Mouse (Mus musculus) heart, postnatal 4 days (tissue): ENCODE data around the gene Proser1. TPM values are rescaled to one million over a fixed set of nuclear protein-coding genes. Genes with fewer than 3 reads are reported as not detected.

Experiments
- DNase-seq: peaks from one replicate; pipeline ENCODE4 v3.0.0; 2021
- total RNA-seq, 2 experiments: library from RNA; stranded (reverse); gene quantifications; 2 replicates each; pipeline ENCODE4 v1.2.3; 2021

Gene Proser1
- total RNA-seq, 2 experiments from 2014 or later: 15.5 to 16.7 TPM

GRCm38 (mm10) chr3:53467356-53467755, 3.9 kb downstream of the Proser1 start:
- no peak for DNase-seq

- no peak for DNase-seq
Measured at GRCm38 (mm10) chr3:53469650-53470049, 6.2 kb downstream of the Proser1 start.

- no peak for DNase-seq
Measured at GRCm38 (mm10) chr3:53472061-53472460, 8.6 kb downstream of the Proser1 start.

- no peak for DNase-seq
Measured at GRCm38 (mm10) chr3:53474179-53474578, 10.7 kb downstream of the Proser1 start.

DNA sequence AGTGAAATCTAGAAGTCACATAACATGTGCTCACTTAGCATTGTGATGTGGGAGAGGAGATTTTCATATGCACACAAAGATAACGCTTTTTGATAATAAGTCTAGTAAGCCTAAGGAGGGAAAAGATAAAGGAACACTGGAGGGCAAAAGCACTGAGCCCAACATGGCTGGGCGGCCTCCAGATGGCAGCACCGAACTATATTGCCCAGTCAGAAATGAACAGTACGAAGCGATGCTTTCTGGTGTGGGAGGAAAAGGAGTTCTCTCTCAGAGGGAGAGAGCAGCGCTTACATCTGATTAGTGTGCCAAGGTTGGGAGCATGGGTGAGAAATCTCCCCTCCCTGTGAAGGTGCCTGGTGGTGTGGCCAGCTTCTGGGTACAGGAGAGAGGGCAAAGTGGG, 12.4 kb downstream of the Proser1 start:
- peak; percentile 59 for DNase-seq

DNA sequence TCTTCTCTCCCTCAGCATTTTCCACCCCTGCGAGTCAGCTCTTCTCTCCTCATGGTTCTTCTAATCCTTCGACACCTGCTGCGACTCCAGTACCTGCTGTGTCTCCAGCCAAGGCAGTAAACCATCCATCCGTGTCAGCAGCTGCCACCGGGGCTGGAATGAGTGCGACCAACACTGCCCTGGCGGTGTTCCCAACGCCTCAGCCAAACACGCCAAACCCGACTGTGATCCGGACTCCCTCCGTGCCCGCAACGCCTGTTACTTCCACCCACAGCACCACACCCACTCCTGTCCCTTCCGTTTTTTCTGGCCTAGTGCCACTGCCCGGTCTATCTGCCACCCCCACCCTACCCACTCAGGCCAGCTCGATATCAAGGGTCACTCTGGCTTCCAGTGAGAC, 14.0 kb downstream of the Proser1 start:
- peak; percentile 24 for DNase-seq

DNA sequence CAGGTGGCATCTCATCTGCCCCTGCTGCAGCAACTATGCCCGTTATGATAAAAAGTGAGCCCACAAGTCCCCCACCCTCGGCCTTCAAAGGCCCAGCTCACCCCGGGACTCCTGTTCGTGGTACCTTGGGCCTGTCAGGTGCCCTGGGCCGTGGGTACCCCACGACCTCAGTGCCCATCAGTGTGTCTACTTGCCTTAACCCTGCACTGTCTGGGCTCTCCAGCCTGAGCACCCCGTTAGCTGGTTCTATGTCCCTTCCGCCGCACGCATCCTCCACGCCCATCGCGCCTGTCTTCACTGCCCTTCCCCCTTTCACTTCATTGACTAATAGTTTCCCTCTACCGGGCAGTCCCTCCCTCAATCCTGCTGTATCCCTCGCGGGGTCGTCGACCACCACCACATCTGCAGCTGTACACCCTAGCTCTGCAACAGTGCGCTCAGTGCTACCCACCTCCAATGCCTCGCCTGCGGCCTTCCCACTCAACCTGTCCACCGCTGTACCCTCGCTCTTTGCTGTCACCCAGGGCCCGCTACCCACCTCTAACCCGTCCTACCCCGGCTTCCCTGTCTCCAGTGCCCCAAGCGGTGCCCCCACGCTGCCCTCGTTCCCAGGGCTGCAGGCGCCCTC, 15.1 kb downstream of the Proser1 start:
- no peak for DNase-seq

GRCm38 (mm10) chr3:53483414-53484059, 20.1 kb downstream of the Proser1 start:
- DNase-seq: no peak

GRCm38 (mm10) chr3:53486561-53486960, 23.1 kb downstream of the Proser1 start:
- DNase-seq: no peak

DNA sequence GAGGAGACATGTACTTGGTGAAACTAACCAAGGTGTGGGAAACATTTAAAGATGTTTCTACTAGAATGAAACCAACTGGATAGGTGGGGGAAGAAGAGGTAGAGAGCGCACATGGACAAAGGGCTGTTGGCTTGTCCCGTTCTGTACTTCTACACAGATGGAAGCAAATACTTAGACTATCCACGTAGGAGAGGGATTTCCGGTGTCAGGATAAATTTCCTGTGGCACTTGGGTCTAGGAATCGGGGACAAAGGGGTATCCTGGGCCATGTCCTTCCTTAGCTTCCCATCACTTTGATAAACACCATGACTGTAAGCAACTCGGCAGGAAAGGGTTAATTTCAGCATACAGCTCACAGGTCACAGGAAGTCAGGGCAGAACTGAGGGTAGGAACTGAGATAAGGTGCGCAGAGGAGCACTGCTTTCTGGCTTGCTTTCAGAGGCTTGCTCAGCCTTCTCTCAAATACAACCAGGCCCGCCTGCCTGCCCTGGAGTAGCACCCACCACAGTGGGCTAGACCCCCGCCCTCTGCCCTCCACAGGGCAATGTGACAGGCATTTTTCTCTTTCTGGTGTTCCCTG, 23.6 kb downstream of the Proser1 start:
- no peak for DNase-seq

DNA sequence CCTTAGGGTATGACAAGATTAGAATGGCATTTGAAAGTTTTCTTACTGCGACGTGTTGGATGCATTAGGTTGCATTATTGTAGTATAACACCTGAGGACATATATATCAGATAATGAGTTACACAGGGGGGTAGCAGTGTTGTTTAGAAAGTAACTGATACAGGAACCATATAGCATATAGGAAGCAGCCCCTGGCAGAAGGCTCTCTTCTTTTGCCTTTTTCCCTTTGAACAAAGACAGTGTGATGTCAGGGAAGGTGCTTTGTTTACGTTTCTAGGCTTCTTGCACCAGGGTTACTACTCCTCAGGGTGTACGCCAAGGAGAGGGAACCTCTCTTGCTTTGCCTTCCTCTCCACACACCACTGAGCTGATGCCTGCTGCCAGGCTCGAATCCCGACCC, 24.9 kb downstream of the Proser1 start, which contains the start of gene Stoml3:
Gene Stoml3 (plus strand): TSS at position 301 of the 400 bp plus-strand sequence.
- no peak for DNase-seq

DNA sequence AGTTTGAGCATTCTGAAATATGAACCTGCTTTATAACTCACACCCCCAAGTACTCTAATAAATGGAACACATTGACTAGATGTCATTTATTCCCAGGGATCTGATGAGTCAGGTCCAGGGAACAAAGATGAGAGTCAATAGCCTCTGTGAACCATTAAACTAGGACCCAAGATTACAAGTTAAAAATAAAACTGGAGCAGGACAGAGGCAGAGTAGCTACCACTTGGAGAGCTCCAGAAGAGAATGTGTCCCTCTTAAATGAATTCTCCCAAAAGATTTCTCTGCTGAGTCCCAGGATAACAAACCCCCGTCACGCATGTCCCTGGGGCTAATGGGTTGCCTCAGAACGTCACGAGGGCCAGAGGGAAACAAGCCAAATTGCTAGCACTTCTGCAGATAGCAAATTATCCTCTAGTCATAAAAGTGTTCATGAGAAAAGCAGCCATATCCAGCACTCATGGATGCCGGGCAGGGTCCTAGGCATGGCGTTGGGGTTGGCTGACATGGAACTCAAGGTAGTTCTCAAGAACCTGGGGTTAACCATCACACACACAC, 35.0 kb downstream of the Proser1 start:
- peak; percentile 25 for DNase-seq

DNA sequence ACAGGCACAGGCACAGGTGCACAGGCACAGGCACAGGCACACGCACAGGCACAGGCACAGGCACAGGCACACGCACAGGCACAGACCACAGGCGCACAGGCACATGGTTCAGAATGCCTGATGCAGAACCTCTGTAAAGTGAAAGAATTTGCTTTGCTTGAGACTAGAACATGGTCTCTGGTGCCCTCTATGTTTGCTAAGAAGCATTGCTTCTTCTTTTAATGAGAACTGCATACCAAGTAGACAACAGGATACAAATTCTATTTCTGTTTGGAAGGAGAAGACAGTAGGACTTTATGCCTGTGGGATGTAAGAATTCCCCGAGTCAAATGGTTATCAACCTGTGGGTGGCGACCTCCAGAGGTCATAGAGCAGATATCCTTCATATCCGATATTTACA, 39.0 kb downstream of the Proser1 start:
- DNase-seq: no peak

DNA sequence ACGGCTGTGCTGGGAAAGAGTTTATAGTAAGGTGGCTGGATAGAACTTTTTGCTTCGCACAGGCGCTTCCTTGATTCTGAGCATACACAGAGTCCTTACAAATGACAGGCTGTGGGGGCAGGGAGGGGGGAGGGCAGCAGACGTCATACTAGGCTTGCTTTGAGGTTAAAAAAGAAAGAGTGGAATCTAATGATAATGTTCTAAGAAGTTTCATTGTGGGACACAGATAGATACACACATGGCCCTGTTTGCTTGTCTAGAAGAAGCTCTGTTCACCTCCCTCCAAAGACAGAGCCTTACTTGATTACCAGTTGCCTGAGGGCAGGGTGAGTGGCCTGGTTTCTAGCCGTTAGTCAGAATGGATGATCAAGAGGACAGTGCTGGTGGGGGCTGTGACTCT, 49.6 kb downstream of the Proser1 start:
- no peak for DNase-seq

DNA sequence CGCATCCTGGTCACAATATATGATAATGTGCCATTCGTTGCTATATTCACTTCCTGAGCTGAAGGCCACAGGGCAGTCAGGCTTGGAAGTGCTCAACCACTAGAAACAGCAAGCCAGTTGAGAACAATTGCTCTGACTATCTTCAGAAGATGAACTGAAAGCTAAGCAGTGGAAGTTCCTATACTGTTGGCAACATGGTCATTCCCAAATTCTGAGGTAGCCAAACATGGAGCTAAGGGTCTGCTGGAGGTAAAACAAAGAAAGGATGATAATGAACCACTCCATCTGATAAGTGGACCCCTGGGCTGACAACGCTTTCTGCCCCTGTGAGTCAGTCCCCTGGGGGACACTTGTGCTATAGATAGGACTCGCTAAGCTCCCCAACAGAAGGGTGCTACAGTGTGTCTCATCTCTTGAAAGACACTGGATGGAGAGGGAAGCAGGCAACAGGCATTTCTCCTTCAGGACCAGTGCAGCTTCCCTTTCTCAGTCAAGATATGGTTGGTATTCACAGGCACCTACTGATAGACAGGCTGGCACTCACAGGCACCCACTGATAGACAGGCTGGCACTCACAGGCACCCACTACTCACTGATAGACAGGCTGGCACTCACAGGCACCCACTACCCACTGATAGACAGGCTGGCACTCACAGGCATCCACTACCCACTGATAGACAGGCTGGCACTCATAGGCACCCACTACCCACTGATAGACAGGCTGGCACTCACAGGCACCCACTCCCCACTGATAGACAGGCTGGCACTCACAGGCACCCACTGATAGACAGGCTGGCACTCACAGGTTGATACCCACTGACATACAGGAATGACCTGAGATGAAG, 51.0 kb downstream of the Proser1 start:
- DNase-seq: no peak

- no peak for DNase-seq
Measured at GRCm38 (mm10) chr3:53522794-53523193, 59.3 kb downstream of the Proser1 start.

GRCm38 (mm10) chr3:53525737-53526136, 62.3 kb downstream of the Proser1 start:
- DNase-seq: peak; percentile 85

DNA sequence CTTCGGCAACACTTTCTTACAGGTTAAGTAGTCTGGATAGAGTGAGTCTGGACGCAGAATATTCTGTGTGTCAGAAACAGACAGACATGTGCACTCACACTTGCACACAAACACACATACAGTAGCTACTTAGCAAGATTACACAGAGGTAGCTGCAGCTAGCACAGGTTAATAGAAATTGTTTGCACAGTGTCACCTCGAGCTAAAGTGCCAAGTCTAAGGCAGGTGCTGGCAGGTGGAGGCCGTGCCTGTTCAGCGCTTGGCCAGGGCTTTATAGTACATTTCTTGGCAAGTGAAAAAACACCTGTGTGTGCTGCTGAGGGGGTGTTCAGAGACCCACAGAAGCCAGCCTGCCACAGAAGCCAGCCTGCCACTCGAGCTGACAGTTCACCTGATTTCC, 66.8 kb downstream of the Proser1 start:
- no peak for DNase-seq
